Mouse (Mus musculus): ENCODE measurements around the gene Itgb5. TPM values are rescaled to one million over a fixed set of nuclear protein-coding genes. Genes with fewer than 3 reads are reported as not detected.

Gene Itgb5
- total and polyA plus RNA-seq, 3 experiments, result 0.27 to 0.58 TPM; not detected in 1

- TF ChIP-seq TBP (IDR thresholded peaks at IDR 0.05; ENCODE audit: low read depth, low read length) (no peak), UBTF (IDR thresholded peaks at IDR 0.05; ENCODE audit: borderline replicate concordance, insufficient read depth, low read depth, low read length) (no peak), USF1 (IDR thresholded peaks at IDR 0.05; ENCODE audit: low read depth, low read length) (no peak), E2F4 (IDR thresholded peaks at IDR 0.05; ENCODE audit: borderline replicate concordance, low read depth, low read length) (no peak), RAD21 (IDR thresholded peaks at IDR 0.05; ENCODE audit: low read depth, low read length) (no peak), ZNF384 (IDR thresholded peaks at IDR 0.05; ENCODE audit: low read depth, low read length) (no peak), SMC3 (IDR thresholded peaks at IDR 0.05; ENCODE audit: low read depth, low read length) (no peak), GABPA (IDR thresholded peaks at IDR 0.05; ENCODE audit: low read depth, low read length) (no peak), NELFE (IDR thresholded peaks at IDR 0.05; ENCODE audit: low read depth, low read length) (no peak)
- no peaks in the 10 kb centered on the region for H3K9me3 ChIP-seq (replicated peaks; ENCODE audit: insufficient read depth, low read length)
- no peaks in the 10 kb centered on the region for H3K79me2 ChIP-seq (ENCODE audit: control insufficient read depth, insufficient read depth, low read length, poor library complexity)
- DNase-seq (ENCODE audit: low read depth, low spot score), result no peak
- no peaks in the 10 kb centered on the region for H3K27me3 ChIP-seq (ENCODE audit: control insufficient read depth in 1 of 2, insufficient read depth in 2 of 2, low read length in 2 of 2)
- no peaks in the 10 kb centered on the region for H3K36me3 ChIP-seq (ENCODE audit: control insufficient read depth in 1 of 2, insufficient read depth in 2 of 2, low read length in 2 of 2)
- H3K27ac ChIP-seq (ENCODE audit: control insufficient read depth, low read depth, low read length), result no peak overlapping the region
- no peak overlapping the region for H3K9ac ChIP-seq (ENCODE audit: control insufficient read depth, low read depth, low read length, poor library complexity, severe bottlenecking)
- H3K4me3 ChIP-seq (ENCODE audit: control insufficient read depth in 1 of 2, insufficient read depth in 1 of 2, low read depth in 2 of 2, low read length in 2 of 2), result no peak overlapping the region
- H3K4me1 ChIP-seq (ENCODE audit: control insufficient read depth in 1 of 2, insufficient read depth in 2 of 2, low read length in 2 of 2), result peaks cover 0 to 3% of the 10 kb centered on the region in 2 experiments; a peak in 1 of 4 replicates
Observed at GRCm38 (mm10) chr16:33986993-33987392, 157.5 kb downstream of the Itgb5 start.

DNA sequence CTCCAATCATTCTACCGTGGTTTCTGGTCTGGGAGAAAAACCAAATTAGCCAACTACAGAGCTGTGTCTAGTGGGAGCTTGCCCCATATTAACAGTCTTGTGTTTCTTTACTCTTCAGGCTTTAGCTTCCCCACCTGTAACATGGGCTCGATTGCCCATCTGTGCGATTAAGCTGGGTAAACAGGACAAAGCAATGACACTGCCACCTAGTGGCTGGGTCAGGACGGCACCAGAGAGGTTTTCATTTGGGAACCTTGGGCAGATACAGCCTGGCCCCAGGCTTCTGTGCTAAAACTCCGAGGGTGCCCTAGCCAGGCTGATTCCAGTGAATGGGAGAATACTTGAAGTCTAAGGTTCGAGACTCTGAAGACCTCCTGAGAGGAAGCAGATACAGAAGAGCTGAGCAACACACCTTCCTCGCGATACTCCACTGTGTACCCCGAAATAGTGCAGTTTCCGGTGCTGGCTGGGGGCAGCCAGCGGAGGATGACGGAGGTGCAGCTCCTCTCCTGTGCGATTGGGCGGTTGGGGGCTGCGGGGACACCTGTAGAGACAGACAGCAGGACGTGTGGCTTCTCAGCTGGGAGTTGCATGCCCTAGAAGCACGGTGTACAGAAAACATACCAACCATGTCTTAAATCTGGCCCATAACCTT, 159.0 kb downstream of the Itgb5 start:
- DNase-seq (ENCODE audit: low read depth, low spot score), result peak; percentile 74
- Histone ChIP-seq H3K27ac (ENCODE audit: control insufficient read depth, low read depth, low read length) (no peak overlapping the region), H3K4me3 (ENCODE audit: control insufficient read depth in 1 of 2, insufficient read depth in 1 of 2, low read depth in 2 of 2, low read length in 2 of 2) (no peak overlapping the region), H3K9ac (ENCODE audit: control insufficient read depth, low read depth, low read length, poor library complexity, severe bottlenecking) (no peak overlapping the region), H3K79me2 (ENCODE audit: control insufficient read depth, insufficient read depth, low read length, poor library complexity) (no peaks in the 10 kb centered on the region), H3K27me3 (ENCODE audit: control insufficient read depth in 1 of 2, insufficient read depth in 2 of 2, low read length in 2 of 2) (no peaks in the 10 kb centered on the region), H3K9me3 (replicated peaks; ENCODE audit: insufficient read depth, low read length) (no peaks in the 10 kb centered on the region), H3K36me3 (ENCODE audit: control insufficient read depth in 1 of 2, insufficient read depth in 2 of 2, low read length in 2 of 2) (no peaks in the 10 kb centered on the region), H3K4me1 (ENCODE audit: control insufficient read depth in 1 of 2, insufficient read depth in 2 of 2, low read length in 2 of 2) (peaks cover 0 to 3% of the 10 kb centered on the region in 2 experiments; a peak in 1 of 4 replicates)
- TF ChIP-seq NRF1 (IDR thresholded peaks at IDR 0.05; ENCODE audit: insufficient read depth, low read depth, low read length, poor library complexity, severe bottlenecking), result no peak
- TF ChIP-seq CTCF (IDR thresholded peaks at IDR 0.05 in 2 of 3, conservative IDR thresholded peaks at IDR 0.05 in 1 of 3; ENCODE audit: control insufficient read depth in 1 of 3, insufficient read depth in 1 of 3, low read depth in 2 of 3, low read length in 3 of 3, poor library complexity in 1 of 3, severe bottlenecking in 1 of 3), result peak; percentile 86 to 93 (median 90)
- TF ChIP-seq ETS1 (IDR thresholded peaks at IDR 0.05; ENCODE audit: low read depth, low read length), result no peak
- TF ChIP-seq ZMIZ1 (IDR thresholded peaks at IDR 0.05; ENCODE audit: low read depth, low read length), result no peak
- TF ChIP-seq SMC3 (IDR thresholded peaks at IDR 0.05; ENCODE audit: low read depth, low read length), result peak; percentile 96
- TF ChIP-seq E2F4 (IDR thresholded peaks at IDR 0.05; ENCODE audit: borderline replicate concordance, low read depth, low read length), result no peak
- TF ChIP-seq ZC3H11A (IDR thresholded peaks at IDR 0.05; ENCODE audit: low read depth, low read length), result peak; percentile 54; the same call in 1 of the 2 replicates
- TF ChIP-seq CHD2 (IDR thresholded peaks at IDR 0.05; ENCODE audit: low read length), result no peak
- TF ChIP-seq ELF1 (IDR thresholded peaks at IDR 0.05; ENCODE audit: low read depth, low read length), result no peak
- no peak for TF ChIP-seq POLR2AphosphoS2 (IDR thresholded peaks at IDR 0.05; ENCODE audit: low read length)
- no peak for TF ChIP-seq MAX (IDR thresholded peaks at IDR 0.05; ENCODE audit: low read length)
- TF ChIP-seq USF1 (IDR thresholded peaks at IDR 0.05; ENCODE audit: low read depth, low read length), result no peak
- no peak for TF ChIP-seq TAL1 (IDR thresholded peaks at IDR 0.05; ENCODE audit: low read length)
- no peak for TF ChIP-seq GABPA (IDR thresholded peaks at IDR 0.05; ENCODE audit: low read depth, low read length)
- no peak for TF ChIP-seq BHLHE40 (IDR thresholded peaks at IDR 0.05; ENCODE audit: borderline replicate concordance, low read depth, low read length)
- TF ChIP-seq HCFC1 (IDR thresholded peaks at IDR 0.05; ENCODE audit: low read depth, low read length), result no peak
- no peak for TF ChIP-seq POLR2AphosphoS5 (IDR thresholded peaks at IDR 0.05; ENCODE audit: borderline replicate concordance, low read depth, low read length)
- TF ChIP-seq TCF12 (IDR thresholded peaks at IDR 0.05; ENCODE audit: low read depth, low read length), result no peak
- TF ChIP-seq USF2 (IDR thresholded peaks at IDR 0.05; ENCODE audit: borderline replicate concordance in 1 of 2, insufficient read depth in 1 of 2, low read depth in 1 of 2, low read length in 2 of 2), result no peak
- no peak for TF ChIP-seq MYC (IDR thresholded peaks at IDR 0.05; ENCODE audit: low read depth, low read length)
- TF ChIP-seq KAT2A (conservative IDR thresholded peaks at IDR 0.05; ENCODE audit: low read depth, low read length), result no peak
- no peak for TF ChIP-seq SIN3A (IDR thresholded peaks at IDR 0.05; ENCODE audit: low read length)
- 0 out of 2 replicates have a peak, but pooled peaks have one; percentile 12 for TF ChIP-seq GATA1 (IDR thresholded peaks at IDR 0.05; ENCODE audit: low read depth, low read length)
- no peak for TF ChIP-seq ZKSCAN1 (IDR thresholded peaks at IDR 0.05; ENCODE audit: low read depth, low read length)
- TF ChIP-seq ZNF384 (IDR thresholded peaks at IDR 0.05; ENCODE audit: low read depth, low read length), result no peak
- TF ChIP-seq RAD21 (IDR thresholded peaks at IDR 0.05; ENCODE audit: low read depth, low read length), result peak; percentile 72
- TF ChIP-seq POLR2A (IDR thresholded peaks at IDR 0.05; ENCODE audit: control insufficient read depth in 1 of 2, insufficient read depth in 1 of 2, low read depth in 1 of 2, low read length in 2 of 2, poor library complexity in 1 of 2), result no peak
